ENCODE assay signal across 7 mouse cellular contexts in genomic region chr11:69133923-69134621, GRCm38 (mm10). TPM values are rescaled to one million over a fixed set of nuclear protein-coding genes. Genes with fewer than 3 reads are reported as not detected.
DNase-seq lines count a peak whose midpoint lies in the region; ATAC-seq and TF ChIP-seq lines count a peak whose summit lies in the region.

No protein-coding gene starts in this region.

- H3K4me1 ChIP-seq in cerebellum, adult 2 months (ENCODE audit: control insufficient read depth, insufficient read depth, low read length): 0 out of 2 replicates have a peak, but pooled peaks cover 5% of the 10 kb centered on the region
- H3K4me1 ChIP-seq in forebrain, embryonic 16.5 days (replicated peaks; ENCODE audit: control insufficient read depth, insufficient read depth, low read length): peaks cover 11% of the 10 kb centered on the region
- H3K4me1 ChIP-seq in hindbrain, postnatal 0 days (ENCODE audit: insufficient read depth, low read length): no peaks in the 10 kb centered on the region; the same call in none of the 2 replicates

- H3K36me3 ChIP-seq in forebrain, embryonic 16.5 days (ENCODE audit: control insufficient read depth, insufficient read depth): no peaks in the 10 kb centered on the region
- H3K36me3 ChIP-seq in hindbrain, postnatal 0 days (ENCODE audit: insufficient read depth, low read length): no peaks in the 10 kb centered on the region

- peak overlapping the region; percentile 87 for H3K4me3 ChIP-seq in cerebellum, adult 2 months (replicated peaks; ENCODE audit: insufficient read depth, low read depth, low read length)
- peak overlapping the region; percentile 54 for H3K4me3 ChIP-seq in forebrain, embryonic 16.5 days (replicated peaks; ENCODE audit: low read length)
- H3K4me3 ChIP-seq in hindbrain, postnatal 0 days (ENCODE audit: low read length): peak overlapping the region; percentile 41

- TF ChIP-seq CTCF in cerebellum, adult 2 months (IDR thresholded peaks at IDR 0.05; ENCODE audit: borderline replicate concordance, insufficient read depth, low read depth, low read length): peak; percentile 49
- TF ChIP-seq CTCF in hindbrain, postnatal 0 days (IDR thresholded peaks at IDR 0.05; ENCODE audit: low read depth): peak; percentile 72

- H3K27ac ChIP-seq in cerebellum, adult 2 months (ENCODE audit: insufficient read depth, low read length): no peak overlapping the region
- 0 out of 2 replicates have a peak overlapping the region, but pooled peaks have one; percentile 14 for H3K27ac ChIP-seq in forebrain, embryonic 16.5 days (ENCODE audit: low read length)
- peak overlapping the region; percentile 51 for H3K27ac ChIP-seq in hindbrain, postnatal 0 days

- H3K9me3 ChIP-seq in forebrain, embryonic 16.5 days (ENCODE audit: control insufficient read depth, low read length): no peaks in the 10 kb centered on the region
- H3K9me3 ChIP-seq in hindbrain, postnatal 0 days (ENCODE audit: low read length): no peaks in the 10 kb centered on the region

- peak; percentile 52 for DNase-seq in T-cell, adult 2 months (ENCODE audit: low spot score)
- DNase-seq in cerebellum, adult 2 months: peak; percentile 72 to 77
- peak; percentile 73 for DNase-seq in hindbrain, postnatal 0 days (ENCODE audit: low spot score)
- peak; percentile 73 to 89 for DNase-seq in left cerebral cortex, adult 8-10 months (ENCODE audit: low spot score in 2 of 2)
- peak; percentile 81 for DNase-seq in lung, postnatal 36 days
- DNase-seq in right cerebral cortex, postnatal 14 days: peak; percentile 86

- peak overlapping the region; percentile 77 for H3K4me2 ChIP-seq in forebrain, embryonic 16.5 days (ENCODE audit: low read length)
- H3K4me2 ChIP-seq in hindbrain, postnatal 0 days (ENCODE audit: low read depth, low read length): peak overlapping the region; percentile 65

- peak; percentile 82 for ATAC-seq in forebrain, embryonic 16.5 days
- peak; percentile 85 for ATAC-seq in hindbrain, postnatal 0 days

- 3% methylated on average over 34 of the region's 34 CpGs for WGBS in cerebellum, adult 2 months
- WGBS in forebrain, embryonic 16.5 days: under 1% methylated on average over 34 of the region's 34 CpGs
- WGBS in hindbrain, postnatal 0 days: 2% methylated on average over 34 of the region's 34 CpGs

- TF ChIP-seq POLR2A in cerebellum, adult 2 months (IDR thresholded peaks at IDR 0.05; ENCODE audit: borderline replicate concordance, insufficient read depth, low read length): 0 out of 2 replicates have a peak, but pooled peaks have one; percentile 18

- peak overlapping the region; percentile 60 for H3K9ac ChIP-seq in forebrain, embryonic 16.5 days (replicated peaks; ENCODE audit: low read depth, low read length)
- peak overlapping the region; percentile 47; the same call in 1 of the 2 replicates for H3K9ac ChIP-seq in hindbrain, postnatal 0 days (replicated peaks; ENCODE audit: low read length)

- no peaks in the 10 kb centered on the region for H3K27me3 ChIP-seq in cerebellum, adult 2 months (ENCODE audit: control insufficient read depth, insufficient read depth, low read length)
- no peaks in the 10 kb centered on the region; the same call in 1 of the 2 replicates for H3K27me3 ChIP-seq in forebrain, embryonic 16.5 days (replicated peaks; ENCODE audit: control insufficient read depth, insufficient read depth, low read length)
- no peaks in the 10 kb centered on the region for H3K27me3 ChIP-seq in hindbrain, postnatal 0 days (ENCODE audit: insufficient read depth, low read length)

RNA-seq across cellular contexts. Expression of gene Aloxe3, which starts 8.4 kb away (rescaled TPM):
- 10.8 and 16.0 TPM in 2 replicates for polyA plus RNA-seq in cerebellum, adult 2 months (2012; rRNA removed)
- 2.8 and 3.5 TPM in 2 replicates for polyA plus RNA-seq in forebrain, embryonic 16.5 days (2015; fragmentation: Nextera tagmentation; extraction: Ambion mirVana)
- total RNA-seq in hindbrain, postnatal 0 days (2014; rRNA removed): 12.5 and 14.2 TPM in 2 replicates
- polyA plus RNA-seq in hindbrain, postnatal 0 days (2015; fragmentation: Nextera tagmentation; extraction: Ambion mirVana): 13.0 and 13.5 TPM in 2 replicates
- 10 to 100 TPM in 1 of 4 experiments, 1 to 10 TPM in 3; 5.9 to 11.4 (median 8.9) TPM for total RNA-seq in left cerebral cortex, adult 8-10 months (2022)

RNA-seq across cellular contexts. Expression of gene 9130213A22Rik, which starts 11.7 kb away (rescaled TPM):
- 1.3 and 1.4 TPM in 2 replicates for polyA plus RNA-seq in cerebellum, adult 2 months (2012; rRNA removed)
- 0.39 and 0.71 TPM in 2 replicates for polyA plus RNA-seq in forebrain, embryonic 16.5 days (2015; fragmentation: Nextera tagmentation; extraction: Ambion mirVana)
- 1.2 and 1.4 TPM in 2 replicates for total RNA-seq in hindbrain, postnatal 0 days (2014; rRNA removed)
- 1.0 and 1.2 TPM in 2 replicates for polyA plus RNA-seq in hindbrain, postnatal 0 days (2015; fragmentation: Nextera tagmentation; extraction: Ambion mirVana)
- 1 to 10 TPM; 1.1 to 1.4 (median 1.3) TPM for total RNA-seq in left cerebral cortex, adult 8-10 months (2022)

RNA-seq across cellular contexts. Expression of gene Hes7, which starts 13.9 kb away (rescaled TPM):
- polyA plus RNA-seq in cerebellum, adult 2 months (2012; rRNA removed): 0.44 and 0.59 TPM in 2 replicates
- polyA plus RNA-seq in forebrain, embryonic 16.5 days (2015; fragmentation: Nextera tagmentation; extraction: Ambion mirVana): 0.26 and 0.67 TPM in 2 replicates
- total RNA-seq in hindbrain, postnatal 0 days (2014; rRNA removed): 1.4 and 2.5 TPM in 2 replicates
- polyA plus RNA-seq in hindbrain, postnatal 0 days (2015; fragmentation: Nextera tagmentation; extraction: Ambion mirVana): 1.3 and 1.9 TPM in 2 replicates
- total RNA-seq in left cerebral cortex, adult 8-10 months (2022): 1 to 10 TPM in 1 of 4 experiments, under 1 TPM in 3; 0.20 to 1.3 (median 0.74) TPM

RNA-seq across cellular contexts. Expression of gene Alox12b, which starts 22.7 kb away (rescaled TPM):
- 0.59 and 0.60 TPM in 2 replicates for polyA plus RNA-seq in cerebellum, adult 2 months (2012; rRNA removed)
- polyA plus RNA-seq in forebrain, embryonic 16.5 days (2015; fragmentation: Nextera tagmentation; extraction: Ambion mirVana): 0.12 TPM in 1 of 2 replicates, not detected in the other
- 1.7 and 2.0 TPM in 2 replicates for total RNA-seq in hindbrain, postnatal 0 days (2014; rRNA removed)
- 1.1 and 1.2 TPM in 2 replicates for polyA plus RNA-seq in hindbrain, postnatal 0 days (2015; fragmentation: Nextera tagmentation; extraction: Ambion mirVana)
- total RNA-seq in left cerebral cortex, adult 8-10 months (2022): 1 to 10 TPM; 5.7 to 8.9 (median 7.7) TPM

RNA-seq across cellular contexts. Expression of gene Per1, which starts 39.1 kb away (rescaled TPM):
- polyA plus RNA-seq in cerebellum, adult 2 months (2012; rRNA removed): 34.4 and 37.2 TPM in 2 replicates
- polyA plus RNA-seq in forebrain, embryonic 16.5 days (2015; fragmentation: Nextera tagmentation; extraction: Ambion mirVana): 11.8 and 12.1 TPM in 2 replicates
- total RNA-seq in hindbrain, postnatal 0 days (2014; rRNA removed): 24.4 and 27.1 TPM in 2 replicates
- polyA plus RNA-seq in hindbrain, postnatal 0 days (2015; fragmentation: Nextera tagmentation; extraction: Ambion mirVana): 11.9 and 15.9 TPM in 2 replicates
- 100 to 1,000 TPM; 105 to 140 (median 114) TPM for total RNA-seq in left cerebral cortex, adult 8-10 months (2022)
